Mouse (Mus musculus): ENCODE measurements around the gene Ecm1.

GRCm38 (mm10) chr3:95765534-95765933 lies 26.2 kb upstream of the Ecm1 start:
- TF ChIP-seq CTCF (IDR thresholded peaks at IDR 0.05; ENCODE audit: extremely low read depth, insufficient read length, insufficient replicate concordance, low read depth, low read length) (no peak), POLR2A (IDR thresholded peaks at IDR 0.05; ENCODE audit: low read depth, low read length) (no peak)
